Comparison of ENCODE assay signal across 22 mouse cellular contexts in genomic region chr11:68980919-68981318, GRCm38 (mm10). TPM values are rescaled to one million over a fixed set of nuclear protein-coding genes. Genes with fewer than 3 reads are reported as not detected.
DNase-seq lines count a peak whose midpoint lies in the region; ATAC-seq and TF ChIP-seq lines count a peak whose summit lies in the region.
"Had no signal": no experiment of that assay in that cellular context is flagged by ENCODE, and none has a peak within 500 bp of the region (broad histone marks: within the 10 kb centered on the region; RNA-seq: fewer than 3 reads in every experiment).

No protein-coding gene starts in this region.

- H3K9me3 ChIP-seq in lung, embryonic 16.5 days (ENCODE audit: control insufficient read depth, low read length): no peaks in the 10 kb centered on the region
- no peaks in the 10 kb centered on the region for H3K9me3 ChIP-seq in intestine, postnatal 0 days (ENCODE audit: control insufficient read depth)
- H3K9me3 ChIP-seq in stomach, postnatal 0 days (ENCODE audit: control insufficient read depth, low read length): no peaks in the 10 kb centered on the region
- H3K9me3 ChIP-seq in limb, embryonic 10.5 days (replicated peaks): no peaks in the 10 kb centered on the region
- H3K9me3 ChIP-seq: embryonic facial prominence, embryonic 12.5 days; forebrain, embryonic 10.5 days; forebrain, embryonic 15.5 days; heart, embryonic 15.5 days; hindbrain, embryonic 13.5 days had no signal

- no peaks in the 10 kb centered on the region for H3K27me3 ChIP-seq in lung, embryonic 16.5 days (ENCODE audit: control insufficient read depth, insufficient read depth, low read depth, low read length)
- H3K27me3 ChIP-seq in intestine, postnatal 0 days (replicated peaks; ENCODE audit: control insufficient read depth, insufficient read depth, low read length): no peaks in the 10 kb centered on the region
- H3K27me3 ChIP-seq in stomach, postnatal 0 days (ENCODE audit: control insufficient read depth, insufficient read depth, low read length): no peaks in the 10 kb centered on the region
- H3K27me3 ChIP-seq in limb, embryonic 10.5 days (ENCODE audit: low read depth, poor library complexity, severe bottlenecking): no peaks in the 10 kb centered on the region
- H3K27me3 ChIP-seq: embryonic facial prominence, embryonic 12.5 days; forebrain, embryonic 15.5 days; heart, embryonic 15.5 days; hindbrain, embryonic 13.5 days had no signal

- H3K4me2 ChIP-seq in lung, embryonic 16.5 days (ENCODE audit: low read depth, low read length): no peak overlapping the region
- H3K4me2 ChIP-seq in intestine, postnatal 0 days (replicated peaks; ENCODE audit: low read depth): no peak overlapping the region
- no peak overlapping the region for H3K4me2 ChIP-seq in stomach, postnatal 0 days (replicated peaks; ENCODE audit: low read depth)
- H3K4me2 ChIP-seq: embryonic facial prominence, embryonic 12.5 days; forebrain, embryonic 15.5 days; heart, embryonic 11.5 days; heart, embryonic 15.5 days; hindbrain, embryonic 13.5 days had no signal

- TF ChIP-seq CTCF in intestine, postnatal 0 days (IDR thresholded peaks at IDR 0.05; ENCODE audit: low read depth): no peak
- no peak for TF ChIP-seq CTCF in stomach, postnatal 0 days (IDR thresholded peaks at IDR 0.05; ENCODE audit: low read depth)

- ATAC-seq in lung, embryonic 16.5 days (ENCODE audit: low read depth): no peak
- ATAC-seq in intestine, postnatal 0 days: 0 out of 2 replicates have a peak, but pooled peaks have one; percentile 39
- ATAC-seq in stomach, postnatal 0 days (ENCODE audit: low FRiP score, low TSS enrichment): no peak
- ATAC-seq: forebrain, embryonic 15.5 days had no signal

- 34% methylated on average over 3 of the region's 3 CpGs for WGBS in lung, embryonic 16.5 days
- WGBS in intestine, postnatal 0 days: 38% methylated on average over 3 of the region's 3 CpGs
- 46% methylated on average over 3 of the region's 3 CpGs for WGBS in stomach, postnatal 0 days
- WGBS in limb, embryonic 10.5 days: 64% methylated on average over 3 of the region's 3 CpGs

- DNase-seq in lung, postnatal 14 days: no peak
- peak; percentile 54 for DNase-seq in urinary bladder, postnatal 14 days (ENCODE audit: low spot score)
- DNase-seq in urinary bladder, postnatal 25 days (ENCODE audit: low spot score): no peak
- DNase-seq in stomach, postnatal 0 days (ENCODE audit: low spot score): no peak
- DNase-seq in limb, embryonic 10.5 days (ENCODE audit: low spot score): no peak
- no peak for DNase-seq in layer of hippocampus, adult 8-10 months (ENCODE audit: low spot score in 2 of 2)
- DNase-seq: adrenal gland, postnatal 10 days; cerebellum, adult 11 months; cerebellum, adult 8-10 months; cerebellum, postnatal 14 days; embryo, embryonic 11 days; gastrocnemius, postnatal 10 days; heart, adult 2 months; heart, postnatal 14 days had no signal

- H3K4me3 ChIP-seq in lung, embryonic 16.5 days (ENCODE audit: low read length): no peak overlapping the region
- no peak overlapping the region for H3K4me3 ChIP-seq in intestine, postnatal 0 days (ENCODE audit: low read depth, low read length)
- no peak overlapping the region for H3K4me3 ChIP-seq in stomach, postnatal 0 days (ENCODE audit: low read depth, low read length)
- H3K4me3 ChIP-seq in limb, embryonic 10.5 days: no peak overlapping the region
- H3K4me3 ChIP-seq: embryonic facial prominence, embryonic 12.5 days; forebrain, embryonic 10.5 days; forebrain, embryonic 15.5 days; heart, adult 2 months; heart, embryonic 15.5 days; hindbrain, embryonic 13.5 days had no signal

- peaks cover 4% of the 10 kb centered on the region; the same call in 1 of the 2 replicates for H3K4me1 ChIP-seq in lung, embryonic 16.5 days (replicated peaks; ENCODE audit: control insufficient read depth, insufficient read depth, low read length)
- H3K4me1 ChIP-seq in intestine, postnatal 0 days (replicated peaks; ENCODE audit: control insufficient read depth, insufficient read depth, low read length): no peaks in the 10 kb centered on the region
- H3K4me1 ChIP-seq in stomach, postnatal 0 days (replicated peaks; ENCODE audit: control insufficient read depth, insufficient read depth): 0 out of 2 replicates have a peak, but pooled peaks cover 5% of the 10 kb centered on the region
- H3K4me1 ChIP-seq in limb, embryonic 10.5 days: no peaks in the 10 kb centered on the region
- H3K4me1 ChIP-seq: embryonic facial prominence, embryonic 12.5 days; forebrain, embryonic 10.5 days; forebrain, embryonic 15.5 days; heart, embryonic 15.5 days; hindbrain, embryonic 13.5 days had no signal

- H3K27ac ChIP-seq in lung, embryonic 16.5 days (ENCODE audit: low read length): no peak overlapping the region
- H3K27ac ChIP-seq in intestine, postnatal 0 days (ENCODE audit: low read depth, low read length): no peak overlapping the region
- 0 out of 2 replicates have a peak overlapping the region, but pooled peaks have one; percentile 49 for H3K27ac ChIP-seq in stomach, postnatal 0 days (replicated peaks)
- no peak overlapping the region for H3K27ac ChIP-seq in limb, embryonic 10.5 days
- H3K27ac ChIP-seq: embryonic facial prominence, embryonic 12.5 days; forebrain, embryonic 10.5 days; forebrain, embryonic 15.5 days; heart, adult 2 months; heart, embryonic 15.5 days; hindbrain, embryonic 13.5 days had no signal

- TF ChIP-seq EP300 in stomach, postnatal 0 days (optimal IDR thresholded peaks at IDR 0.05): no peak

- H3K36me3 ChIP-seq in lung, embryonic 16.5 days (ENCODE audit: control insufficient read depth, insufficient read depth, low read length): no peaks in the 10 kb centered on the region
- no peaks in the 10 kb centered on the region for H3K36me3 ChIP-seq in intestine, postnatal 0 days (ENCODE audit: control insufficient read depth, insufficient read depth)
- H3K36me3 ChIP-seq in stomach, postnatal 0 days (ENCODE audit: control insufficient read depth, insufficient read depth, low read length): no peaks in the 10 kb centered on the region
- peaks cover 10% of the 10 kb centered on the region for H3K36me3 ChIP-seq in limb, embryonic 10.5 days
- H3K36me3 ChIP-seq: forebrain, embryonic 15.5 days had no signal

- 0 out of 2 replicates have a peak overlapping the region, but pooled peaks have one; percentile 13 for H3K9ac ChIP-seq in lung, embryonic 16.5 days (ENCODE audit: low read length)
- H3K9ac ChIP-seq in intestine, postnatal 0 days (ENCODE audit: low read depth, low read length): no peak overlapping the region
- no peak overlapping the region for H3K9ac ChIP-seq in stomach, postnatal 0 days (ENCODE audit: low read length)
- H3K9ac ChIP-seq: embryonic facial prominence, embryonic 12.5 days; forebrain, embryonic 15.5 days; heart, embryonic 15.5 days; hindbrain, embryonic 13.5 days had no signal

RNA-seq across cellular contexts. Expression of gene Rangrf, which starts 5.9 kb away (rescaled TPM):
- 36.7 and 40.3 TPM in 2 replicates for polyA plus RNA-seq in lung, embryonic 16.5 days (2015; fragmentation: Nextera tagmentation; extraction: Ambion mirVana)
- 13.6 and 16.5 TPM in 2 replicates for polyA plus RNA-seq in intestine, postnatal 0 days (2015; fragmentation: Nextera tagmentation; extraction: Ambion mirVana)
- polyA plus RNA-seq in stomach, postnatal 0 days (2015; fragmentation: Nextera tagmentation; extraction: Ambion mirVana): 34.8 and 35.1 TPM in 2 replicates
- 88.6 and 115 TPM in 2 replicates for polyA plus RNA-seq in limb, embryonic 10.5 days (2016; fragmentation: Nextera tagmentation; extraction: Ambion mirVana)
- total RNA-seq in layer of hippocampus, adult 8-10 months (2022): 10 to 100 TPM; 14.1 to 24.1 (median 15.9) TPM

RNA-seq across cellular contexts. Expression of gene Slc25a35, which starts 13.0 kb away (rescaled TPM):
- polyA plus RNA-seq in lung, embryonic 16.5 days (2015; fragmentation: Nextera tagmentation; extraction: Ambion mirVana): 2.9 and 3.3 TPM in 2 replicates
- polyA plus RNA-seq in intestine, postnatal 0 days (2015; fragmentation: Nextera tagmentation; extraction: Ambion mirVana): 1.9 and 2.3 TPM in 2 replicates
- polyA plus RNA-seq in stomach, postnatal 0 days (2015; fragmentation: Nextera tagmentation; extraction: Ambion mirVana): 4.9 and 5.8 TPM in 2 replicates
- 2.4 and 3.2 TPM in 2 replicates for polyA plus RNA-seq in limb, embryonic 10.5 days (2016; fragmentation: Nextera tagmentation; extraction: Ambion mirVana)
- total RNA-seq in layer of hippocampus, adult 8-10 months (2022): 1 to 10 TPM; 4.9 to 7.4 (median 5.8) TPM

RNA-seq across cellular contexts. Expression of gene Arhgef15, which starts 23.6 kb away (rescaled TPM):
- polyA plus RNA-seq in lung, embryonic 16.5 days (2015; fragmentation: Nextera tagmentation; extraction: Ambion mirVana): 28.3 and 28.9 TPM in 2 replicates
- polyA plus RNA-seq in intestine, postnatal 0 days (2015; fragmentation: Nextera tagmentation; extraction: Ambion mirVana): 2.6 and 3.4 TPM in 2 replicates
- 2.8 and 3.0 TPM in 2 replicates for polyA plus RNA-seq in stomach, postnatal 0 days (2015; fragmentation: Nextera tagmentation; extraction: Ambion mirVana)
- 8.0 and 9.0 TPM in 2 replicates for polyA plus RNA-seq in limb, embryonic 10.5 days (2016; fragmentation: Nextera tagmentation; extraction: Ambion mirVana)
- total RNA-seq in layer of hippocampus, adult 8-10 months (2022): 10 to 100 TPM in 3 of 4 experiments, 1 to 10 TPM in 1; 9.1 to 16.5 (median 12.0) TPM

RNA-seq across cellular contexts. Expression of gene Pfas, which starts 27.3 kb away (rescaled TPM):
- polyA plus RNA-seq in lung, embryonic 16.5 days (2015; fragmentation: Nextera tagmentation; extraction: Ambion mirVana): 26.2 and 27.0 TPM in 2 replicates
- polyA plus RNA-seq in intestine, postnatal 0 days (2015; fragmentation: Nextera tagmentation; extraction: Ambion mirVana): 6.4 and 7.2 TPM in 2 replicates
- polyA plus RNA-seq in stomach, postnatal 0 days (2015; fragmentation: Nextera tagmentation; extraction: Ambion mirVana): 7.4 and 8.0 TPM in 2 replicates
- 66.5 and 70.0 TPM in 2 replicates for polyA plus RNA-seq in limb, embryonic 10.5 days (2016; fragmentation: Nextera tagmentation; extraction: Ambion mirVana)
- total RNA-seq in layer of hippocampus, adult 8-10 months (2022): 10 to 100 TPM; 25.8 to 32.2 (median 26.8) TPM

RNA-seq across cellular contexts. Expression of gene Ctc1, which starts 34.8 kb away (rescaled TPM):
- polyA plus RNA-seq in lung, embryonic 16.5 days (2015; fragmentation: Nextera tagmentation; extraction: Ambion mirVana): 47.6 and 53.3 TPM in 2 replicates
- polyA plus RNA-seq in intestine, postnatal 0 days (2015; fragmentation: Nextera tagmentation; extraction: Ambion mirVana): 9.4 and 10.7 TPM in 2 replicates
- 11.1 and 11.5 TPM in 2 replicates for polyA plus RNA-seq in stomach, postnatal 0 days (2015; fragmentation: Nextera tagmentation; extraction: Ambion mirVana)
- polyA plus RNA-seq in limb, embryonic 10.5 days (2016; fragmentation: Nextera tagmentation; extraction: Ambion mirVana): 103 and 104 TPM in 2 replicates
- 10 to 100 TPM; 39.8 to 46.9 (median 41.8) TPM for total RNA-seq in layer of hippocampus, adult 8-10 months (2022)
